Mouse (Mus musculus) embryonic facial prominence, embryonic 12.5 days (tissue): ENCODE data around the gene Rpa1. TPM values are rescaled to one million over a fixed set of nuclear protein-coding genes. Genes with fewer than 3 reads are reported as not detected.
A peak's percentile ranks its signal among the peaks of the same experiment; 100 is the strongest.
"Not testable (repeated sequence)": the region's sequence is repeated elsewhere in the genome, so short reads cannot be mapped to it uniquely, and the experiment has no call there.

Experiments
- ATAC-seq: fragments of 200-750 bp; cut with Nextera tagmentation; 2 replicates; pipeline ENCODE4 v1.8.0; 2017; ENCODE audit not compliant: insufficient number of reproducible peaks, insufficient read depth, low FRiP score, low TSS enrichment
- H3K27ac ChIP-seq: fragments of 300-500 bp; sonication (generic); 2 replicates; pipeline ENCODE4 v1.5.1; 2016; ENCODE audit warnings: mild to moderate bottlenecking
- H3K27me3 ChIP-seq: fragments of 300-500 bp; sonication (generic); 2 replicates; pipeline ENCODE4 v1.6.1; 2016; ENCODE audit warnings: mild to moderate bottlenecking, moderate library complexity
- H3K36me3 ChIP-seq: fragments of 300-500 bp; sonication (generic); 2 replicates; pipeline ENCODE4 v1.6.1; 2016; ENCODE audit warnings: mild to moderate bottlenecking
- H3K4me1 ChIP-seq: fragments of 300-500 bp; sonication (generic); 2 replicates; pipeline ENCODE4 v1.6.1; 2016
- H3K4me2 ChIP-seq: fragments of 300-500 bp; sonication (generic); replicated peaks from 2 replicates; pipeline ENCODE4 v1.6.1; 2016; ENCODE audit warnings: mild to moderate bottlenecking, moderate library complexity
- H3K4me3 ChIP-seq: fragments of 300-500 bp; sonication (generic); 2 replicates; pipeline ENCODE4 v1.5.1; 2016; ENCODE audit warnings: mild to moderate bottlenecking
- H3K9ac ChIP-seq: fragments of 300-500 bp; sonication (generic); 2 replicates; pipeline ENCODE4 v1.6.1; 2016; ENCODE audit warnings: mild to moderate bottlenecking, moderate library complexity
- H3K9me3 ChIP-seq: fragments of 300-500 bp; sonication (generic); 2 replicates; pipeline ENCODE4 v1.6.1; 2016; ENCODE audit warnings: mild to moderate bottlenecking, moderate library complexity
- WGBS: fragments of 180-500 bp; shearing (Covaris S2); methylation state at CpG from one replicate; pipeline ENCODE4 v1.1.7; 2016; 5-methylcytosine and 5-hydroxymethylcytosine counted together
- polyA plus RNA-seq: library from polyadenylated mRNA; unstranded; fragments of >200 nt; fragmentation: Nextera tagmentation; extraction: Ambion mirVana; gene quantifications from 2 replicates; pipeline ENCODE4 v1.2.1, GENCODE M21; 2016

Gene Rpa1
- 138 and 143 TPM in 2 replicates for polyA plus RNA-seq

DNA sequence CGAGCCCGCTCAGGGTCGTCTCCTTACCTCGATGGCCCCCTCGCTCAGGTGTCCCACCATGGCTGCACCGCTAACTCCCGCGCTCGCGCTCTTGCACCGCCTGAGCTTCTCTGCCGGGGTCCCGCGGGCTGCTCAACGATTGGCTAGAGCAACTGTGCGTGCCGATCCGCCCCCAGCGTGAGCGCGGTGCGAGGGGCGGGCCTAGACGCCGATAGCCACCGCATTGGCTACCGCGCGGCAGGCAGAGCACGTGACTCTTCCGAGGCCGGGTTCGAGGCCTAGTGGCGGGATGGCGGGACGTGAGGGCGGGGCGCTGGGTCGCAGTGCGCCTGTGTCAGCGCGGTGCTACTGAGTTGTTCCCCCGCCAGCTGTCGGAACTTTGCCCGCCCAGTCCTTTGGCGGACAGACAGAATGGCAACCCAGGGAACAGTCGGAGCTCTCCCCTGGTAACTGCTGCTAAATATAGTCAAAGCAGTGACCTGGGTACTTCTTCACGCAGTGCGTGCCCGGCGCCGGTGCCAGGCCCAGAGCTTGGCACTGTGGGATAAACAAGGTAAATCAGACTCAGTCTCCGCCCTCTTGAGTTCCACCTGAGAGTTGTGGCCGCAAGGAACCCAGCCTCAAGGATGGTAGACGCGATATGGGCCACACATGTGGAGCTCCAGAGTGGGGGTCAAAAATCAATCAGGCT lies at the start of gene Rpa1, which contains the start of gene Smyd4:
TSS of gene Rpa1 (minus strand) at position 126 of the 691 bp plus-strand sequence.
TSS of gene Smyd4 (plus strand) at position 235 of the 691 bp plus-strand sequence.
- Histone ChIP-seq H3K27ac (peak within 1 kb of the TSS; percentile 79), H3K4me1 (peaks cover 19% of the 10 kb centered on the region), H3K9me3 (no peaks in the 10 kb centered on the region), H3K9ac (peak within 1 kb of the TSS; percentile 78), H3K4me3 (peak within 1 kb of the TSS; percentile 78), H3K27me3 (no peaks in the 10 kb centered on the region), H3K4me2 (peak within 1 kb of the TSS; percentile 70), H3K36me3 (no peaks in the 10 kb centered on the region)
- ATAC-seq, result peak; percentile 100
- under 1% methylated on average over 56 of the region's 56 CpGs for WGBS

DNA sequence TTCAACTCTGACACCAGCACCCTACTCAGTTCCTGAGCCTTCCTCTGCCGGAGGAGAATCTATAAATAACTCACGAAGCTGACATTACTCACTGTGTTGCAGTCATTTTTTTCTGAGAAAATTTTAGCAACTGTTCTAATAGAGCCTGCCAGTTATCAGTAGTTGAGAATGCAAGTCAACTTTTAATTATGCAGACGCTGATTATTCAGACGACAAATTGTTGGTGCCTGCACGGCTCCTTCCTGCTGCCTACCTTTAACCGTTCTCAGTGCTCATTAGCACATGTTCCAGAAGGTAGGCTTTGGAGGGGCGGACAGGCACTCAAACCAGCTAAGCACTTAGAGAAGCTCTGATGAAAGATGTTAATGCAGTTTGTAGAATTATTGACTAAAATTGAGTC lies 49.3 kb upstream of the Rpa1 start:
- H3K27ac ChIP-seq, result no peak overlapping the region
- 78% methylated on average over 7 of the region's 7 CpGs for WGBS
- peaks cover 10% of the 10 kb centered on the region for H3K36me3 ChIP-seq
- no peaks in the 10 kb centered on the region for H3K27me3 ChIP-seq
- no peaks in the 10 kb centered on the region for H3K4me1 ChIP-seq
- no peaks in the 10 kb centered on the region for H3K9me3 ChIP-seq
- H3K4me3 ChIP-seq, result no peak overlapping the region
- no peak overlapping the region for H3K4me2 ChIP-seq
- H3K9ac ChIP-seq, result no peak overlapping the region
- ATAC-seq, result no peak

DNA sequence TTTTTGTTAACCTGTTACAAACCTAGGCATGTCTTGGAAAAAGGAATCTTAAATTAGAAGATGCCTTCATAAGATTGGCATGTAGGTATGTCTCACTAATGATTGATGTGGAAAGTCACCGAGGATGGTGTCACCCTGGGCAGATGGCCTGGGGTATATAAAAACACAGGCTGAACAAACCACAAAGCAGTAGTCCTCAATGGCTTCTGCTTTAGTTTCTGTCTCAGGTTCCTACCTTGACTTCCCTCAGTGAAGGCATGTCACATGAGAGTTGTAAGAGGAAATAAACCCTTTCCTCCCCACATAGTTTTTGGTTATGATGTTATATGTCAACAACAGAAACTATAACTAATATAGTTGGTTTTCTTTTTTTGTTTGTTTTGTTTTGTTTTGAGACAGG lies 47.5 kb upstream of the Rpa1 start:
- peaks cover 5% of the 10 kb centered on the region for H3K36me3 ChIP-seq
- no peaks in the 10 kb centered on the region for H3K27me3 ChIP-seq
- H3K27ac ChIP-seq, result no peak overlapping the region
- H3K9me3 ChIP-seq, result no peaks in the 10 kb centered on the region
- no peak overlapping the region for H3K4me2 ChIP-seq
- ATAC-seq, result no peak
- no peak overlapping the region for H3K9ac ChIP-seq
- WGBS, result 70% methylated on average over 1 of the region's 1 CpGs
- no peaks in the 10 kb centered on the region for H3K4me1 ChIP-seq
- no peak overlapping the region for H3K4me3 ChIP-seq

DNA sequence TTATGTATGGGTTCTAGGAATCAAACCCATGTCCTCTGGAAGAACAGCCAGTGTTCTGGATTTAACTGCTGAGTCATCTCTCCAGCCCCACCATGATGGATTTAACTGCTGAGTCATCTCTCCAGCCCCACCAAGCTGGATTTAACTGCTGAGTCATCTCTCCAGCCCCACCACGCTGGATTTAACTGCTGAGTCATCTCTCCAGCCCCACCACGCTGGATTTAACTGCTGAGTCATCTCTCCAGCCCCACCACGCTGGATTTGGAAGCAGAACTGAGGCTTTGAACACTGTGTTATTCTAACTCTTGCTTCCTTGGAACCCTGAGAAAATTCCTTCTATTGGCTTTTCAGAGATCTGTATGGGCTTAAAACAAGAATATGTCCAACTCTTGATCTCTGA lies 35.4 kb upstream of the Rpa1 start:
- WGBS, result 66% methylated on average over 3 of the region's 3 CpGs
- H3K36me3 ChIP-seq, H3K4me2 ChIP-seq, ATAC-seq, H3K27ac ChIP-seq, H3K4me3 ChIP-seq, H3K9me3 ChIP-seq, H3K9ac ChIP-seq, H3K27me3 ChIP-seq, H3K4me1 ChIP-seq: not testable (repeated sequence)

DNA sequence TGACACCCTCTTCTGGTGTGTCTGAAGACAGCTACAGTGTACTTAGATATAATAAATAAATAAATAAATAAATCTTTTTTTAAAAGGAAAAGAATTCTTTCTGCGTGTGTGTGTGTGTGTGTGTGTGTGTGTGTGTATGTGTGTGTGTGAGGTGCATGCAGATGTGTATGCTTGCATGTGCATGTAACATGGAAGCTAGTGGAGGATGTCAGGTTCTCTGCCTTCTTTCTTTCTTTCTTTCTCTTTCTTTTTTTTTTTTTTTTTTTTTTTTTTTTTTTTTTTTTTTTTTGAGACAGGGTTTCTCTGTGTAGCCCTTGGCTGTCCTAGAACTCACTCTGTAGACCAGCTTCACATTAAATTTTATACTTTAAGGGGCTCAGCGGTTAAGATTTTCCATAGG lies 30.7 kb upstream of the Rpa1 start:
- H3K9me3 ChIP-seq, H3K4me3 ChIP-seq, H3K27me3 ChIP-seq, ATAC-seq, H3K36me3 ChIP-seq, H3K27ac ChIP-seq, H3K4me1 ChIP-seq, H3K4me2 ChIP-seq, H3K9ac ChIP-seq: not testable (repeated sequence)
- WGBS, result 91% methylated on average over 2 of the region's 2 CpGs

DNA sequence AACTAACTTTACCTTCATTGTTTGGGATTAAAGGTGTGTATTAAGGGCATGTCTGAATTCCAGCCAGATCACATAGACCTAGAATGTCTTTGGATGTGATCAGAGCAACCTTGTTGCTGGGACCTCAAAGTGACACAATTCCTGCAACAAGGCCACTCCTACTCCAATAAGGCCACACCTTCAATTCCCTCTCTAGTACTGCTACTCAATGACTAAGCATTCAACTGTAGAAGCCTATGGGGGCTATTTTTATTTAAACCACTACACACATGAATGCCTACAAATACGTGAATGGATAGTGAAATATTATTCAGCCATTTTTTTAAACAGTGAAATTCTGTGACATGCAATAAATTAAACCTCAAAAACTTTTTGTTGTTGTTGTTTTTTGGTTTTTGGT lies 29.0 kb upstream of the Rpa1 start:
- 85% methylated on average over 1 of the region's 1 CpGs for WGBS
- no peaks in the 10 kb centered on the region for H3K4me1 ChIP-seq
- no peaks in the 10 kb centered on the region for H3K27me3 ChIP-seq
- H3K9ac ChIP-seq, result no peak overlapping the region
- no peak overlapping the region for H3K27ac ChIP-seq
- H3K36me3 ChIP-seq, result no peaks in the 10 kb centered on the region
- ATAC-seq, result no peak
- no peak overlapping the region for H3K4me2 ChIP-seq
- no peak overlapping the region for H3K4me3 ChIP-seq
- H3K9me3 ChIP-seq, result no peaks in the 10 kb centered on the region

DNA sequence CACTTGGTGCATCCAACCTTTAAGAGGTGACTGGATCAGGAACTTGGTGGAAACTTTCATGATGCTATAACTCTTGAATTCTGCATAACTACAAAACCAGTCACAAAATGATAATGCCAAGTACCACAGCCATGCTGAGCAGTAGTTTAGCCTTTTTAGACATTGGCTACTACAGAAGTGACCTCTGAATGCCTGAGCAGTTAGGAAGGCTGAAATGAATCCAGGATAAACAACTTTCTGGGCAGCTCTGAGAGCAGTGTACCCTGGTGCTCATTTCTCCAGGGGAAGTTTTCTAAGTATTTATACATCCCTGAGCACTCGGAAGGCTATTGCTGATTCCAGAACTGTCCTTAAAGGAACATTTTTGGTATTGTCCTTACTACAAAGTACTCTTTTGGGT lies 7.4 kb upstream of the Rpa1 start:
- no peak for ATAC-seq
- 86% methylated on average over 1 of the region's 1 CpGs for WGBS
- no peaks in the 10 kb centered on the region for H3K4me1 ChIP-seq
- no peak overlapping the region for H3K4me3 ChIP-seq
- H3K9ac ChIP-seq, result no peak overlapping the region
- peaks cover 8% of the 10 kb centered on the region for H3K36me3 ChIP-seq
- no peaks in the 10 kb centered on the region for H3K9me3 ChIP-seq
- H3K27ac ChIP-seq, result no peak overlapping the region
- no peaks in the 10 kb centered on the region for H3K27me3 ChIP-seq
- H3K4me2 ChIP-seq, result no peak overlapping the region

DNA sequence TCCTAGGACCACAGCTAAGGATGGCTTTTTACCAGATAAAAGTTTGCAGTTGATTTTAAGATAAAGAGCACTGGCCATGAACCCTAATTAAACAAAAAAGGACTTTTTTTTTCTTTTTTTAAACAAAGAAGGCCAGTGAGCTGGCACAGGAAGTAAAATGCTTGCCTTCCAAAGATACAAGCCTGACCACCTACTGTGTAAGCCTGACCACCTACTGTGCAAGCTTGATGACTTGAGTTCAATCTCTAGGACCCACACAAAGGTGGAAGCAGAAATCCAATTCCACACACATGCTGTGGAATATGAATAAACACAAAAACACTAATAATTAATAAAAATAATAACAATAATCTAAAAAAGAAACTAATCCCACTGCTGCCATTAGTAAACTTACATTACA lies 3.1 kb upstream of the Rpa1 start:
- no peaks in the 10 kb centered on the region for H3K27me3 ChIP-seq
- H3K4me3 ChIP-seq, result no peak overlapping the region
- H3K4me1 ChIP-seq, result peaks cover 18% of the 10 kb centered on the region
- no peak for ATAC-seq
- H3K4me2 ChIP-seq, result no peak overlapping the region
- H3K9me3 ChIP-seq, result no peaks in the 10 kb centered on the region
- no peak overlapping the region for H3K9ac ChIP-seq
- H3K36me3 ChIP-seq, result peaks cover 5% of the 10 kb centered on the region; the same call in 1 of the 2 replicates
- H3K27ac ChIP-seq, result no peak overlapping the region

DNA sequence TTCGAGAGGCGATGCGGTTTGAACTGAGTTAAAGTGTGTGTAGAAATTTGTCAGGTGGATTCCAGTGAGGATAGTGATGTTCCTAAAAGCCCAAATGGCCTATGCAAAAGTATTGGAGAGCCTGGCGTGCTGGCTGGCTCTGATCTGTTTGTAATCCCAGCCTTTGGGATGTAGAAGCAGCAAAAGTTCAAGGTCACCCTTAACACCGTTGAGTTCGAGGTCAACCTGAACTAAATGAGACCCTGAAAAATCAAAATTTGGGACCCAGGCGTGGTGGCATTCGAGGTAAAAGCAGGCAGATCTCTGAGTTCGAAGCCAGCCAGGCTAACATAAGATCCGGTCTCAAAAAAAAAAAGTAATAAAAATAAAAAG lies 752 bp upstream of the Rpa1 start:
- peak overlapping the region; percentile 78 for H3K4me3 ChIP-seq
- H3K27ac ChIP-seq, result peak overlapping the region; percentile 79
- no peaks in the 10 kb centered on the region; the same call in 1 of the 2 replicates for H3K36me3 ChIP-seq
- ATAC-seq, result no peak
- peak overlapping the region; percentile 68 for H3K9ac ChIP-seq
- 46% methylated on average over 10 of the region's 10 CpGs for WGBS
- no peaks in the 10 kb centered on the region for H3K9me3 ChIP-seq
- peak overlapping the region; percentile 70 for H3K4me2 ChIP-seq
- no peaks in the 10 kb centered on the region for H3K27me3 ChIP-seq
- H3K4me1 ChIP-seq, result peaks cover 19% of the 10 kb centered on the region

DNA sequence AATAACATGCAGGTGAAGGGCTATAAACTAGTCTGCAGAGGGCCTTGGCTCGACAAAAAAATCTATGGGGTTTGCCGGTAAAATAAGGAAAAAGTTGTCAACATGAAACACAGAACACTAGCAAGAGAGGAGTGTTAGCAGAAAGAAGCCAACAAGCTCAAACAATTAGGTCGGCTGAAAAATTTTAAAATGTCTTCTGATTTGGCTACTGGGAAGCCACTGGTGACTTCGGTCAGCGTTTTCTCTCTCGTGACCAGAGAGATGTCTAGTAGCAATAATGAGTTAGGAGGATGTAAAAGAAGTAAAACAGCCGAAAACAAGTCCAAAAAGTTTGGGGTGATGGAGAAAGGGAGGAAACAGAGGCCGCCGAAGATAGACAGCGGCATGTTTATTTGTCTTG lies 528 bp downstream of the Rpa1 start:
- peak overlapping the region; percentile 78 for H3K4me3 ChIP-seq
- peak overlapping the region; percentile 70 for H3K4me2 ChIP-seq
- peak overlapping the region; percentile 78 for H3K9ac ChIP-seq
- under 1% methylated on average over 10 of the region's 10 CpGs for WGBS
- no peak for ATAC-seq
- H3K27me3 ChIP-seq, result no peaks in the 10 kb centered on the region
- peak overlapping the region; percentile 58; the same call in 1 of the 2 replicates for H3K27ac ChIP-seq
- H3K36me3 ChIP-seq, result no peaks in the 10 kb centered on the region
- peaks cover 19% of the 10 kb centered on the region for H3K4me1 ChIP-seq
- H3K9me3 ChIP-seq, result no peaks in the 10 kb centered on the region

DNA sequence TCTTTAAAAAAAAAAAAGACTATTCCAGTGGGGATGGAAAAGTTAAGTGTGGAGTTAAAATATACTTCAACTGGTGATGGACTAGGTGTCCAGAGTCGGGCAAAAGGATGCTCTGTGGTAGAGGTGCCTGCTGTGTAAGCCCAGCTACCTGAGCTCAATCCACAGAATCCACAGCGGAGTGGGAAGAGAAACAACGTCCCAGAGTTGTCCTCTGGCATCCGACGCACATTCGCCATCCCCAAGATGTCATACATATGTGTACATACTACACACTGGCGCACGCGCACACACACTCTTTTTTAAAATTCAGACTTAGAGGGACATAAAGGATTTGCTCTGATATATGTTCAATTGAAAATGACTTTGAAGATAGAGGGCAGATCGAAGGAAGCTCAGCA lies 937 bp downstream of the Rpa1 start:
- peak overlapping the region; percentile 70 for H3K4me2 ChIP-seq
- peak overlapping the region; percentile 78 for H3K4me3 ChIP-seq
- 40% methylated on average over 10 of the region's 10 CpGs for WGBS
- H3K27me3 ChIP-seq, result no peaks in the 10 kb centered on the region
- no peaks in the 10 kb centered on the region for H3K9me3 ChIP-seq
- no peaks in the 10 kb centered on the region for H3K36me3 ChIP-seq
- H3K4me1 ChIP-seq, result peaks cover 19% of the 10 kb centered on the region
- H3K9ac ChIP-seq, result peak overlapping the region; percentile 78
- no peak for ATAC-seq
- no peak overlapping the region for H3K27ac ChIP-seq

DNA sequence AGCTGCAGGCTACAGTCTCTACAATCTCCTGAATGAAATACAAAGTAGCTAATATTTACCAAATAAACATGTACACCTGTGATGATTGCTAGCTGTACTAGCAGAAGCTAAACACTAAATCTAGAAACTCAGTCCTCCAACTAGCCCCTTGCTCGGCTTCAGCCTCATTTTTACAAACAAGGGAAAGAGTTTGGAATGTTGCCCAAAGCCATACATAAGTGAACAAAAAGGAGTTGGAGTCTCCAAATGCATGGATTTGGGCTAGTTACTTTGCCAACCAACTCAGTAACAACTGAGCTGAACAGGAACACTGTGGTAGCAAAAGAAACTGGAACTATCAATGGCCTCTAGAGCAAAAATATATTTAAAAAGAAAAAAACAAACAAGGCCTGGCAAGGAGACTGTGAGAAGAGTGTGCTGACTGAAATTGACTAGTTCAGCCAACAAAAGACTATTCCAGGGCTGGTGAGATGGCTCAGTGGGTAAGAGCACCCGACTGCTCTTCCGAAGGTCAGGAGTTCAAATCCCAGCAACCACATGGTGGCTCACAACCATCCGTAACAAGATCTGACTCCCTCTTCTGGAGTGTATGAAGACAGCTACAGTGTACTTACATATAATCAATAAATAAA lies 1.5 kb downstream of the Rpa1 start:
- Histone ChIP-seq H3K27me3 (no peaks in the 10 kb centered on the region), H3K9me3 (no peaks in the 10 kb centered on the region), H3K4me1 (peaks cover 19% of the 10 kb centered on the region), H3K36me3 (no peaks in the 10 kb centered on the region), H3K27ac (no peak overlapping the region), H3K9ac (no peak overlapping the region), H3K4me2 (peak overlapping the region; percentile 70), H3K4me3 (peak overlapping the region; percentile 78; the same call in 1 of the 2 replicates)
- WGBS, result 50% methylated on average over 4 of the region's 4 CpGs
- ATAC-seq, result no peak
